Mouse (Mus musculus) urinary bladder, postnatal 10 days (tissue): ENCODE data around the gene Gm17655.
"Not testable (repeated sequence)": the region's sequence is repeated elsewhere in the genome, so short reads cannot be mapped to it uniquely, and the experiment has no call there.

Source experiments
- DNase-seq: peaks from one replicate; pipeline ENCODE4 v3.0.0; 2022; ENCODE audit warnings: low spot score

Gene Gm17655

DNA sequence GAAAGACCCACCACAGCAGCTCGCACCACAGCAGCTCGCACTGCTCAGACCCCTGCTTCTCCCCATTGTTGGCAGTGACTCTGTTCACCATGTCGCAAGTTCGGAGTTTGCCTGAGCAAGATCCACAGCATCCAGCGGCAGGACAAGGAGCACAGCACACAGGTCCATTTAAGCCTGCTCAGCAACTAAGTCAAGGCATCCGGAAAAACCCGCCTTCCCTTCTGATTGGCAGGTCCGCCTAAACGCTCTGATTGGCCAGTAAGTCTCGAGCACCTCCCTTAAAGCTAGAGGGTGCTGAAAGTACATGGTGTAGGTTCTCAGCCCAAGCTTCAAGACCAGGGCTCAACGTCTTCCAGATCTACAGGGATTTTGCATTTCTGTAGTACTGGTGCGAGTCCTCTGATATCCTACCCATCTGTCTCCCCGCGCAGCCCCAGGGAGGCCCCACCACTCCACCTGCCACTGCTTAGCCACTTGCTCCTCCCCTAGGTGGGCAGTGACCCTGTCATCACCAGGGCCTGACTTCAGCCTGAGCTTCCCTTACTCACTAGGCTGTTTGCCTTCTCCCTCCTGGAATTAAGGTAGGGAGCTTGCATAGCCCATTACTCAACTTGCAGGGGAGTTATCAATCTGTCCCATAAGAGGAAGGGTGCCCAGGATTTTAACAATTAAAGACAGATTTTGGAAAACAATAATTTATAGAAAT is 14.0 kb upstream of the Gm17655 start:
- DNase-seq: no peak

DNA sequence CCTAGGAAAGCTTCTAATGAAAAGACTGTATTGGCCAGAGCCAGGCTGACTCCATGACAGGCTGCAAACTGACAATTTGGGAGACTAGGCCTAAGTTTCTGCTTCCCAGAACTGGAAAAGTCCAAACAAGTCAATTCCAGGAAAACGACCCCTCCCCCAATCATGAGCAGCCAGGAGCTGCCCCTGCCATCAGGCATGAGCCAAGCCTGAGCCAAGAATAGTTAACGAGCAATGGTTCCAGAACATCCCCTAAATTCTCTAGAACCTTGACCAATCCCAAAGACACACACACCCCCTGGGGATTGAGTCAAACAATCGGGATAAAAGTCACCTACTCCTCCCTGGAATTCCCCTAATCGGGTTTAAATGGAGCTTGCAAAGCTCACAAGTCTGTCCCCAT is 10.6 kb upstream of the Gm17655 start:
- DNase-seq: no peak

DNA sequence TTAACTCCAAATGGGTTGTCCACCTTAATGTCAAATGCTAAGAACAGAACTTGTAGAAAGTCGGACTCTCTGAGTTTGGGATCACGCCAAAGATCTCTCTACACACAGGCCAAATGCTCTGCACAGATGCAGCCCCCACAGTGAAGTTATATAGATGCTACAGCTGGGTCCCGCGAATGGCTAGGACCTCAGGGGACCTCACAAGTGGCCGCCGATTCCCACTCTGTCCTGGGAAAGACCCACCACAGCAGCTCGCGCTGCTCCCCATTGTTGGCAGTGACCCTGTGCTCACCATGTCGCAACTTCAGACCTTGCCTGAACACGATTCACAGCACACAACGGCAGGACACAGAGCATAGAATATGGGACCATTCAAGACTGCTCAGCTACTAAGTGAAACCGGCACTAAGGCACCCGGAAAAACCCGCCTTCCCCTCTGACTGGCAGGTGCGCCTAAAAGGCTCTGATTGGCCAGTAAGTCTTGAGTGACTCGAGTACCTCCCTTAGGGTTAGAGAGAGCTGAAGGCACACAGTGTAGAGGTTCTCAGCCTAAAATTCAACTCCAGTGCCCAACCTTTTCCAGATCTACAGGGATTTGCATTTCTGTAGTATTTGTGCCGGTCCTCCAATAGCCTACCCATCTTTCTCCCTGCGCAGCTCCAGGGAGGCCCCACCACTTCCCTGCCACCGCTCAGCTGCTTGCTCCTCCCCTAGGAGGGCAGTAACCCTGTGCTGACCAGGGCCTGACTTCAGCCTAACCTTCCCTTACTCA is 14.5 kb downstream of the Gm17655 start:
- peak; percentile 25 for DNase-seq

DNA sequence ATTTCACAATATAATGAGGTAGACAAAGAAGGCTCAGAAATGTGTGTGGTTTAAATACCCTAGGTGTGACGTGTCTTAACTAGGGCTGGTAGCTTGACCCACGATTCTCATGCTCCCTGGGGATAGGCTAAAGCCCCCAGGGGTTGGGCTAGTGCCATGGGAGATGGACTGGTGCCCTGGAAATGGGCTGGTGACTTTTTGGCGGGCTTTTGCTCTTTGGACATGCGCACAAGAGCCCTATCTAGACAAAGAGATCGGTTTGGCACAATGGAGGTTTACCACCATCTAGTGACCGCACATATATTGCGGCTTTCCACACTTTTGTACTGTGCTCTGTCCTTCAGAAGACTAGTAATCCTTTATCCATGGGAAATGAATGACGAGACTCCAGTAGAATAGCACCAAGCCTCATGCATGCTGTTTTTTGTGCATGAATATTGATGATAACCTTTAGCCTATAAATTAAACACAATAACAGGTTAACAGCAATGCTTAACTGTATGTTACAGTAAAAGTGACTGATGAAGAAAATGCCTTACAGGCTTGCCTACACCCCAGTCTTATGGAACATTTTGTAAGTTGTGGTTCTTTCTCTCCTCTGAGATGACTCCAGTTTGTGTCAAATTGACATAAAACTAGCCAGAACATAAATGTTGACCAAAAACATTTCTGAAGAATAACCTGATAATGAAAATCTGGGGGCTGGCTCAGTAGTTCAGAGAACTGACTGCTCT is 48.5 kb downstream of the Gm17655 start:
- DNase-seq: not testable (repeated sequence)

DNA sequence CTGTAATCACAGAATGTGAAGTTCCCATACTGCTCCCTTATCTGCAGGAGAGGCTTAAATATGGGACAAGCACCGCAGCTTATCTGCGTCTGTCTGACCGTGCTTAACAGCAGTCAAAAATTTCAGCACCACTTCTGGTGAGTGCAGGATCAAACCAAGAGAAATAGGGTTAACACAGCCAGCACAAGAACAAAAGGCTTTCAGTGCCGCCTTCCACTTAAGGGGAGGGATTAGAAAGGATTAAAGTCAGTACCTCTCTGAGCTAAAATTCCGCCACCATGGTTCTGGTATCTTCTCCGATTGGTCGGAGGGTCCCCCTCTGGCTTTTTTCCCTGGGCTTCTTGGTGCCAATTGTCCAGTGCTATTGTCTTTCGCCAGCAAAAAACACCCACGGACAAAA is 49.0 kb downstream of the Gm17655 start:
- DNase-seq: no peak

DNA sequence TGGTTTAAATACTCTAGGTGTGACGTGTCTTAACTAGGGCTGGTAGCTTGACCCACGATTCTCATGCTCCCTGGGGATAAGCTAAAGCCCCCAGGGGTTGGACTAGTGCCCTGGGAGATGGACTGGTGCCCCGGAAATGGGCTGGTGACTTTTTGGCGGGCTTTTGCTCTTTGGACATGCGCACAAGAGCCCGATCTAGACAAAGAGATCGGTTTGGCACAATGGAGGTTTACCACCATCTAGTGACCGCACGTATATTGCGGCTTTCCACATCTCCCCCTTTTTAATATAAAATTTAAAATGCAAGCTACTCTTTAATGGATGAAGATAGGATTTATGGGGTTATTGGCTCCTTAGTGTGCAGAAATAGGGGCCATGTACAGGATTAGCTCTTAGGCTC is 56.5 kb downstream of the Gm17655 start:
- DNase-seq: not testable (repeated sequence)
